Mouse (Mus musculus) left cerebral cortex, adult 2 months (tissue): ENCODE results near the gene Extl1. TPM values are rescaled to one million over a fixed set of nuclear protein-coding genes. Genes with fewer than 3 reads are reported as not detected.

Experiments used
- DNase-seq, 2 experiments: peaks; one replicate each; pipeline ENCODE4 v3.0.0; 2021 to 2022; ENCODE audit warnings: low spot score in 2 of 2, mixed read lengths in 1 of 2; ENCODE audit errors: extremely low spot score in 1 of 2
- H3K27ac ChIP-seq: fragments of 200-600 bp; 2 replicates; pipeline ENCODE4 v1.8.1; 2022
- H3K4me3 ChIP-seq: fragments of 200-600 bp; 2 replicates; pipeline ENCODE4 v1.8.1; 2022
- CTCF ChIP-seq: fragments of 200-600 bp; IDR thresholded peaks from 2 replicates; pipeline ENCODE4 v1.8.1; 2022; ENCODE audit warnings: antibody characterized with exemption, mild to moderate bottlenecking, moderate library complexity
- intact Hi-C: fragments of 180-260 bp; cut with DNase I; formaldehyde crosslinking; loops from one replicate; pipeline ENCODE4 v1.15.1; 2025
- total RNA-seq, 2 experiments: library from RNA; stranded (reverse); gene quantifications; 2 replicates each; pipeline ENCODE4 v1.2.3; 2021

Extl1 gene
- total RNA-seq, 2 experiments from 2014 or later: 46.7 to 48.9 TPM

DNA sequence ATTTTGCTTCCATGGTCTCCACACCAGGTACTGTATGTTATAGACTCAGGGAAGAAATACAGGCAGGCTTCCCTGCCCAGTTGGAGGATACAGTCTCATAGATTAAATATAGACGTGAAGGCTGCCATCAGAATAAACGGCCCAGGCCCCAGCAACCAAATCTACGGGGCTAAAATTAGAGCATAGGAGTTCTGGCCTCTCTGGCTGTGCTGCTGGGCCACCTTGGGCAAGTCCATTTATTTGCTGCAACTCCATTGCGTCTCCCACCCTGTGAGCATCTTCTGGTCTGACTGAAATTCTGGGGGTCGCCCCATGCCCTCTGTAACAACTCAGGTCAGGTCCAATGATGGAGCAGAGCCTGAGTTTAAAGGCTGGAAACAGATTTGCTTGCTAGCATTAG, 64.6 kb downstream of the Extl1 start:
- Histone ChIP-seq H3K27ac (no peak overlapping the region), H3K4me3 (no peak overlapping the region)
- intact Hi-C loops: no loop called here
- no peak for DNase-seq
- no peak for TF ChIP-seq CTCF

GRCm38 (mm10) chr4:134316390-134316789, 67.3 kb downstream of the Extl1 start:
- H3K27ac ChIP-seq: no peak overlapping the region
- intact Hi-C loops: no loop called here
- H3K4me3 ChIP-seq: no peak overlapping the region
- no peak for TF ChIP-seq CTCF
- no peak for DNase-seq

- Histone ChIP-seq H3K4me3 (no peak overlapping the region), H3K27ac (no peak overlapping the region)
- DNase-seq: no peak
- TF ChIP-seq CTCF: no peak
- intact Hi-C loops: no loop called here
Observed at GRCm38 (mm10) chr4:134315470-134315869, 68.2 kb downstream of the Extl1 start.

DNA sequence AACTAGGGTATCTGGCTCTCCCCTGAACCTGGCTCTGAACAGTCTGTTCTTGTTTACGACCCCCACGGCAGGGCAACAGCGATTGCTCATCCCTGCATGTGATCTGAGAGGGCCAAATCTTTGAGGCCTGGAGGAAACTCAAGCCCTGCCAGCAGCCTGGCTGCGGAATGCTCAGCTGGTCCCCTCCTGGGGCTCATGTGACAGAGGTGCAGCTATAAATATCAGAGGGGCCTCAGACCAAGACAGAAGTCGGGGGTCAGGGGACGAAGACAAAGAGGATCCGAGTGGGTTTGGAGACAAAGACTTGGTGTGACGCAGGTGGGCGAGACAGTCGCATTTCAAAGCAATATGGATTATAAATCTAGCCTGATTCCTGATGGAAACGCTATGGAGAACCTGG, 68.8 kb downstream of the Extl1 start, which contains the start of gene Trim63:
Gene Trim63 (plus strand): TSS at position 245 of the 400 bp plus-strand sequence.
- TF ChIP-seq CTCF: no peak
- H3K4me3 ChIP-seq: no peak within 1 kb of the TSS
- H3K27ac ChIP-seq: no peak within 1 kb of the TSS
- DNase-seq: no peak
- intact Hi-C loops: no loop called here

- no peak for DNase-seq
- H3K4me3 ChIP-seq: no peak overlapping the region
- TF ChIP-seq CTCF: no peak
- no peak overlapping the region for H3K27ac ChIP-seq
- intact Hi-C loops: no loop called here
Observed at GRCm38 (mm10) chr4:134314081-134314655, 69.5 kb downstream of the Extl1 start.

DNA sequence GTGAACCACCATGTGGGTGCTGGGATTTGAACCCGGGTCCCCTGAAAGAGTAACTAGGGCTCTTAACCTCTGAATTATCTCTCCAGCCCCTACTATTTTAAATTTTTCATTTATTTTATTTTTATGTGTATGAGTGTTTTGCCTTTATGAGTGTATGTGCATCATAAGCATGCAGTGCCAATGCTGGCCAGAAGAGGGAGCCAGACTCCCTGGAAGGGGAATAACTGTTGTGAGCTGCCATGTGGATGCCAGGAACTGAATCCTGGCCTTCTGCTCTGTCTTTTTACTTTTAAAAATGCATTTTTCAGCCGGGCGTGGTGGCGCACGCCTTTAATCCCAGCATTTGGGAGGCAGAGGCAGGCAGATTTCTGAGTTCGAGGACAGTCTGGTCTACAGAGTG, 70.7 kb downstream of the Extl1 start:
- peak; percentile 34 for TF ChIP-seq CTCF
- no peak for DNase-seq
- no peak overlapping the region for H3K27ac ChIP-seq
- intact Hi-C loops: no loop called here
- H3K4me3 ChIP-seq: no peak overlapping the region

- TF ChIP-seq CTCF: no peak
- DNase-seq: no peak
- intact Hi-C loops: no loop called here
- H3K27ac ChIP-seq: no peak overlapping the region
- H3K4me3 ChIP-seq: no peak overlapping the region
Observed at GRCm38 (mm10) chr4:134312341-134312740, 71.3 kb downstream of the Extl1 start.

DNA sequence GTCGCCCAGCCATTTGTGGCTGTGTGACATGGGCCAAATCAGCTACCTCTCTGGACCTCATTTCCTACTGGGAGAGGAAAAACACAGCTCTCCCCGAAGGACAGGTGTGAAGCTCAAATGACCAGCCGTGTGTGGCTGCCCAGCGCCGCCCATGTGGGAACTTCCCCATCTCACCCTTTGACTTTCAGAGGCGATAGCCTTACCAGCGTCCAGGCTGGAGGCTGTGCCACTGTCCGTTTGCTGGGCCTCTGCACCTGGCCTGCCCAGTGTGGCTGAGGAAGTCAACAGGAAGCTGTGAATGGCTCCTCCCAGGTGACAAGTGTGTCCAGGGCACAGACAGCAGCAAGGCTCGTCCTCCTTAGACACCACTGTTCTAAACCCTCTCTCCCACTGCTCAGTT, 71.9 kb downstream of the Extl1 start:
- no peak for DNase-seq
- intact Hi-C loops: no loop called here
- Histone ChIP-seq H3K4me3 (no peak overlapping the region), H3K27ac (no peak overlapping the region)
- TF ChIP-seq CTCF: no peak

- TF ChIP-seq CTCF: no peak
- Histone ChIP-seq H3K4me3 (no peak overlapping the region), H3K27ac (no peak overlapping the region)
- no peak for DNase-seq
- intact Hi-C loops: no loop called here
Observed at GRCm38 (mm10) chr4:134310656-134311055, 73.0 kb downstream of the Extl1 start.

GRCm38 (mm10) chr4:134310106-134310505, 73.5 kb downstream of the Extl1 start:
- no peak overlapping the region for H3K4me3 ChIP-seq
- no peak overlapping the region for H3K27ac ChIP-seq
- intact Hi-C loops: no loop called here
- DNase-seq: no peak
- TF ChIP-seq CTCF: no peak

DNA sequence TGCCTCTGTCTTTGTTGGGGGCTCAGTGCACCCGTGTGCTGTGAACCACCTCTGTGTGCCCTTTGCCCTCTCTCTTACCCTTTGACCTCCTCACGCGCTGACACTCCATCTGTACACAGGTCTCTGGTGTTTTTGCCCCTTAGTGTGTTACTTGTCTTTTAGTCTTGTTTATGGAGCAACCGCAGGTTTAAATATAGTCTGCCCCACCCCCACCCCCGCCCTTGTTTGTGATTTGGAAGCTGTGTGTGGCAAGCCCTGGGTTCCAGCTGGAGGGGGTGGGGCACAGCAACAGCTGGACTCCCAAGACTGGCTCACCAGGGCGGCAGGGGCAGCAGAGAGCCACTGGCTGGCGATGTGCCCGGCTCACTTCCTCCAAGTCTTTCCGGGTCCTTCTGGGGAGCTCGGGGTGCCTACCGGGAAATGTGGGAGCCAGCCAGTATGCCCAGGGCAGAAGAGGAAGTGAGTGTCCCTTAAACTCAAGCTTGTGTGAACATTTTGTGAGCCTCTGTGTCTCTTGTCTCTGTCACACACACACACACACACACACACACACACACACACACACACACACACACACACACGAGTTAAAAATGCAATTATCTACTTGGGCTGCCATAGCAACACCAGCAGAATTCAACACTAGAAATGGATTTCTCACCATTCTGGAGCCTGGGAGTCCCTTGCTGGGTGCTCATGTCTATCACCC, 76.1 kb downstream of the Extl1 start:
- peak; percentile 42 to 45 for DNase-seq
- no peak overlapping the region for H3K27ac ChIP-seq
- intact Hi-C loops: no loop called here
- TF ChIP-seq CTCF: peak; percentile 19
- H3K4me3 ChIP-seq: no peak overlapping the region

DNA sequence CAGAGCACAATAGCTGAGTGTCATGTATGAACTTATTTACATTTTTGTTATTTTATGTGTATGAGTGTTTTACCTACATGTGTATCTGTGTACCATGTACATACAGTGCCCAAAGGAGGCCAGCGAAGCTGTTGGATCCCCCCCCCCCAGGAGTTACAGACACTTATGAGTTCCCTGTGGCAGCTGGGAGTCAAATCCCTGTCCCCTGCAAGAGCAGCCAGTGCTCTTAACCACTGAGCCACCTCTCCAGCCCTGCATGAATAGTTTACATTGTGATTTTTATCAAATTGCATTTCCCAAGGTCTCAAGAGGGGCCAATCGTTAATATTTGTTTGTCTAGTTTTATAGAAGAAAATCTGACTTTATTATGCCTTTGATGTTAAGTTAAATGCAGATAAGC, 76.7 kb downstream of the Extl1 start:
- intact Hi-C loops: no loop called here
- H3K27ac ChIP-seq: no peak overlapping the region

More for the DNA sequence above, 76.7 kb downstream of the Extl1 start:
- no peak overlapping the region for H3K4me3 ChIP-seq
- DNase-seq: no peak
- no peak for TF ChIP-seq CTCF

Other genes with a start within 250 kb of the Extl1 start
- 10 to 100 TPM; 14.9 to 16.5 TPM for gene Cep85, start 196.7 kb downstream of the Extl1 start, total RNA-seq
- not detected for gene Gm7534, start 180.8 kb downstream of the Extl1 start, total RNA-seq
- not detected for gene Catsper4, start 156.5 kb downstream of the Extl1 start, total RNA-seq
- gene Cnksr1, start 145.5 kb downstream of the Extl1 start, total RNA-seq: under 1 TPM; 0.32 to 0.58 TPM
- not detected for gene E130218I03Rik, start 140.2 kb downstream of the Extl1 start, total RNA-seq
- gene Zfp593, start 138.3 kb downstream of the Extl1 start, total RNA-seq: 10 to 100 TPM; 11.6 to 12.9 TPM
- gene Gm30191, start 136.9 kb downstream of the Extl1 start, total RNA-seq: not detected
- 1 to 10 TPM; 3.0 to 3.6 TPM for gene Grrp1, start 129.7 kb downstream of the Extl1 start, total RNA-seq
- gene Pdik1l, start 96.0 kb downstream of the Extl1 start, total RNA-seq: 10 to 100 TPM; 17.5 to 20.4 TPM
- gene Trim63, start 68.7 kb downstream of the Extl1 start, total RNA-seq: under 1 TPM; 0.21 to 0.25 TPM
- gene Slc30a2, start 40.7 kb downstream of the Extl1 start, total RNA-seq: not detected
- gene Pafah2, start 12.5 kb upstream of the Extl1 start, total RNA-seq: 1 to 10 TPM; 6.5 to 6.9 TPM
- 1,000 to 10,000 TPM in 1 of 2 experiments, 100 to 1,000 TPM in 1; 990 to 1,034 TPM for gene Stmn1, start 84.5 kb upstream of the Extl1 start, total RNA-seq
- gene Paqr7, start 112.8 kb upstream of the Extl1 start, total RNA-seq: 10 to 100 TPM; 69.3 to 77.9 TPM
- gene Aunip, start 127.1 kb upstream of the Extl1 start, total RNA-seq: under 1 TPM; 0.54 to 0.63 TPM
- 10 to 100 TPM; 60.6 to 66.1 TPM for gene Mtfr1l, start 151.5 kb upstream of the Extl1 start, total RNA-seq
- 10 to 100 TPM; 22.2 to 23.2 TPM for gene Selenon, start 168.3 kb upstream of the Extl1 start, total RNA-seq